Mouse (Mus musculus) ovary, postnatal 36 days (tissue): ENCODE results near the gene Sohlh1.

Source experiments
- DNase-seq: peaks from one replicate; pipeline ENCODE4 v3.0.0; 2022; ENCODE audit warnings: low spot score, mixed read lengths

The Sohlh1 gene

GRCm38 (mm10) chr2:25847226-25847625, at the start of gene Sohlh1:
Gene Sohlh1, minus strand, starts transcription at chr2:25847248.
- no peak for DNase-seq

- peak; percentile 23 for DNase-seq
Measured at GRCm38 (mm10) chr2:25892440-25892839, 45.4 kb upstream of the Sohlh1 start.

- peak; percentile 27 for DNase-seq
Measured at GRCm38 (mm10) chr2:25888144-25888543, 41.1 kb upstream of the Sohlh1 start.

- no peak for DNase-seq
Measured at GRCm38 (mm10) chr2:25887226-25887625, 40.2 kb upstream of the Sohlh1 start.

GRCm38 (mm10) chr2:25884756-25885155, 37.7 kb upstream of the Sohlh1 start:
- DNase-seq = no peak

GRCm38 (mm10) chr2:25882276-25882675, 35.2 kb upstream of the Sohlh1 start:
- no peak for DNase-seq

- no peak for DNase-seq
Measured at GRCm38 (mm10) chr2:25879061-25879460, 32.0 kb upstream of the Sohlh1 start.

- no peak for DNase-seq
Measured at GRCm38 (mm10) chr2:25878516-25878915, 31.5 kb upstream of the Sohlh1 start.

- no peak for DNase-seq
Measured at GRCm38 (mm10) chr2:25877736-25878268, 30.8 kb upstream of the Sohlh1 start.

- DNase-seq = no peak
Measured at GRCm38 (mm10) chr2:25877250-25877735, 30.2 kb upstream of the Sohlh1 start.

GRCm38 (mm10) chr2:25866656-25867055, 19.6 kb upstream of the Sohlh1 start:
- no peak for DNase-seq

- no peak for DNase-seq
Measured at GRCm38 (mm10) chr2:25865412-25865811, 18.4 kb upstream of the Sohlh1 start.

- no peak for DNase-seq
Measured at GRCm38 (mm10) chr2:25864230-25864629, 17.2 kb upstream of the Sohlh1 start.

- peak; percentile 87 for DNase-seq
Measured at GRCm38 (mm10) chr2:25863337-25864131, 16.5 kb upstream of the Sohlh1 start, which contains the start of gene Kcnt1. Gene Kcnt1, plus strand, starts transcription at chr2:25863734.

GRCm38 (mm10) chr2:25862696-25863270, 15.7 kb upstream of the Sohlh1 start:
- no peak for DNase-seq

- no peak for DNase-seq
Measured at GRCm38 (mm10) chr2:25862038-25862437, 15.0 kb upstream of the Sohlh1 start.

- no peak for DNase-seq
Measured at GRCm38 (mm10) chr2:25859891-25860290, 12.8 kb upstream of the Sohlh1 start.

- DNase-seq = no peak
Measured at GRCm38 (mm10) chr2:25853998-25854397, 7.0 kb upstream of the Sohlh1 start.

- DNase-seq = peak; percentile 42
Measured at GRCm38 (mm10) chr2:25852626-25853025, 5.6 kb upstream of the Sohlh1 start.

GRCm38 (mm10) chr2:25850330-25850729, 3.3 kb upstream of the Sohlh1 start:
- peak; percentile 67 for DNase-seq

- no peak for DNase-seq
Measured at GRCm38 (mm10) chr2:25846516-25846915, 532 bp downstream of the Sohlh1 start.

GRCm38 (mm10) chr2:25844097-25844496, 3.0 kb downstream of the Sohlh1 start:
- DNase-seq = no peak

GRCm38 (mm10) chr2:25842758-25843157, 4.3 kb downstream of the Sohlh1 start:
- DNase-seq = no peak
